15 mouse cellular contexts compared by ENCODE assay signal in genomic region chrX:128063065-128063464, GRCm38 (mm10).
"Had no signal": no experiment of that assay in that cellular context is flagged by ENCODE, and none has a peak within 500 bp of the region (broad histone marks: within the 10 kb centered on the region; RNA-seq: fewer than 3 reads in every experiment).

No protein-coding gene starts in this region.

- DNase-seq: kidney, adult 8-10 months; kidney, postnatal 25 days; liver; liver, embryonic 13.5 days; lung, adult 18-20 months; lung, postnatal 4 days; right cerebral cortex, adult 18-20 months; right cerebral cortex, postnatal 25 days; thymus, postnatal 14 days had no signal

- H3K27me3 ChIP-seq: limb, embryonic 12.5 days; liver, embryonic 13.5 days; neural tube, embryonic 15.5 days had no signal

- H3K4me3 ChIP-seq: limb, embryonic 12.5 days; liver, embryonic 13.5 days; midbrain, embryonic 10.5 days; myocyte; neural tube, embryonic 15.5 days had no signal

- H3K4me2 ChIP-seq: limb, embryonic 12.5 days; liver, embryonic 13.5 days; neural tube, embryonic 15.5 days had no signal

- H3K9ac ChIP-seq: limb, embryonic 12.5 days; liver, embryonic 13.5 days; neural tube, embryonic 15.5 days had no signal

- H3K4me1 ChIP-seq: limb, embryonic 12.5 days; liver, embryonic 13.5 days; midbrain, embryonic 10.5 days; neural tube, embryonic 15.5 days had no signal

- H3K9me3 ChIP-seq: limb, embryonic 12.5 days; liver, embryonic 13.5 days; midbrain, embryonic 10.5 days; neural tube, embryonic 15.5 days had no signal

- H3K36me3 ChIP-seq: limb, embryonic 12.5 days; liver, embryonic 13.5 days; midbrain, embryonic 10.5 days; neural tube, embryonic 15.5 days had no signal

- H3K27ac ChIP-seq: limb, embryonic 12.5 days; liver, embryonic 13.5 days; midbrain, embryonic 10.5 days; neural tube, embryonic 15.5 days had no signal

- ATAC-seq: intestine, postnatal 0 days; lung, postnatal 0 days had no signal
